Mouse (Mus musculus) intestine, embryonic 15.5 days (tissue): ENCODE measurements around the gene Gdpd5. TPM values are rescaled to one million over a fixed set of nuclear protein-coding genes. Genes with fewer than 3 reads are reported as not detected.
A peak's percentile ranks its signal among the peaks of the same experiment; 100 is the strongest.

ENCODE experiments used
- ATAC-seq: fragments of 200-750 bp; cut with Nextera tagmentation; 2 replicates; pipeline ENCODE4 v1.8.0; 2017; ENCODE audit warnings: moderate TSS enrichment, moderate library complexity
- H3K27ac ChIP-seq: fragments of 300-500 bp; sonication (generic); 2 replicates; pipeline ENCODE4 v1.5.1; 2015; ENCODE audit warnings: mild to moderate bottlenecking, inconsistent platforms
- H3K27me3 ChIP-seq: fragments of 300-500 bp; sonication (generic); replicated peaks from 2 replicates; pipeline ENCODE4 v1.6.1; 2015; ENCODE audit warnings: inconsistent platforms
- H3K36me3 ChIP-seq: fragments of 300-500 bp; sonication (generic); 2 replicates; pipeline ENCODE4 v1.6.1; 2015; ENCODE audit warnings: inconsistent platforms
- H3K4me1 ChIP-seq: fragments of 300-500 bp; sonication (generic); replicated peaks from 2 replicates; pipeline ENCODE4 v1.6.1; 2015; ENCODE audit warnings: inconsistent platforms
- H3K4me2 ChIP-seq: fragments of 300-500 bp; sonication (generic); replicated peaks from 2 replicates; pipeline ENCODE4 v1.6.1; 2015; ENCODE audit warnings: mild to moderate bottlenecking, inconsistent platforms
- H3K4me3 ChIP-seq: fragments of 300-500 bp; sonication (generic); replicated peaks from 2 replicates; pipeline ENCODE4 v1.5.1; 2015; ENCODE audit warnings: inconsistent platforms
- H3K9ac ChIP-seq: fragments of 300-500 bp; sonication (generic); 2 replicates; pipeline ENCODE4 v1.6.1; 2015; ENCODE audit warnings: inconsistent platforms
- H3K9me3 ChIP-seq: fragments of 300-500 bp; sonication (generic); 2 replicates; pipeline ENCODE4 v1.6.1; 2016; ENCODE audit warnings: inconsistent platforms
- WGBS: fragments of 180-500 bp; shearing (Covaris S2); methylation state at CpG from one replicate; pipeline ENCODE4 v1.1.7; 2015; 5-methylcytosine and 5-hydroxymethylcytosine counted together
- polyA plus RNA-seq: library from polyadenylated mRNA; unstranded; fragments of >200 nt; fragmentation: Nextera tagmentation; extraction: Ambion mirVana; gene quantifications from 2 replicates; pipeline ENCODE4 v1.2.1, GENCODE M21; 2015

Gdpd5 gene
- polyA plus RNA-seq, 1 experiment from 2014 or later = 15.4 TPM

GRCm38 (mm10) chr7:99415045-99415444, 33.8 kb downstream of the Gdpd5 start:
- ATAC-seq = no peak
- Histone ChIP-seq H3K9me3 (no peaks in the 10 kb centered on the region), H3K4me1 (peaks cover 5% of the 10 kb centered on the region; the same call in 1 of the 2 replicates), H3K9ac (no peak overlapping the region), H3K27ac (no peak overlapping the region), H3K36me3 (no peaks in the 10 kb centered on the region), H3K4me3 (no peak overlapping the region), H3K4me2 (no peak overlapping the region), H3K27me3 (no peaks in the 10 kb centered on the region)
- WGBS = 72% methylated on average over 4 of the region's 4 CpGs

GRCm38 (mm10) chr7:99419311-99419710, 38.1 kb downstream of the Gdpd5 start:
- Histone ChIP-seq H3K4me2 (no peak overlapping the region), H3K9ac (no peak overlapping the region), H3K4me3 (no peak overlapping the region), H3K9me3 (no peaks in the 10 kb centered on the region), H3K27me3 (no peaks in the 10 kb centered on the region), H3K4me1 (peaks cover 12% of the 10 kb centered on the region; the same call in 1 of the 2 replicates), H3K27ac (no peak overlapping the region), H3K36me3 (no peaks in the 10 kb centered on the region)
- no peak for ATAC-seq
- WGBS = 75% methylated on average over 3 of the region's 3 CpGs

- ATAC-seq = peak; percentile 87
- Histone ChIP-seq H3K27ac (peak overlapping the region; percentile 77), H3K9ac (no peak overlapping the region), H3K27me3 (no peaks in the 10 kb centered on the region), H3K4me1 (peaks cover 20% of the 10 kb centered on the region), H3K4me2 (0 out of 2 replicates have a peak overlapping the region, but pooled peaks have one; percentile 17), H3K4me3 (no peak overlapping the region), H3K9me3 (no peaks in the 10 kb centered on the region), H3K36me3 (no peaks in the 10 kb centered on the region)
- 61% methylated on average over 6 of the region's 6 CpGs for WGBS
Observed at GRCm38 (mm10) chr7:99421006-99421405, 39.8 kb downstream of the Gdpd5 start.

GRCm38 (mm10) chr7:99424538-99425155, 43.4 kb downstream of the Gdpd5 start:
- peak overlapping the region; percentile 58 for H3K27ac ChIP-seq

DNA sequence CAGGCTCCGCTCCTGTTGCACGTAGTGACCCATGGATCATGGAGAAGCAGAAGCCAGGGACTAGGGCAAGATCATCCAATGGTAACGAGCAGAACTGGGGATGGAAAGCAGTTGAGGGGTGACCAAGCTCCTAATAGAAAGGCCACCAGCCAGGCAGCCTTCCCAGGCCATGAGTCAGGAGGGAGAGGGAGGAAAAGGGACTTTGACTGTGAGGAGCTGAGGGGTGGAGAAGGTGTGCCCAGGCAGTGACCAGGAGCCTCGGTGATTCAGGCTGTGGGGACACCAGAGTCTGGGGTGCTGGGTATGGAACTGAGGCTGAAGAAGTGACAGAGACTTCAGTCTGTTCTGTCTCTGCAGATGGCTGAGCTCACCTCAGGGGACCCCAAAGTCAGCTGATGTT, 44.5 kb downstream of the Gdpd5 start:
- no peak overlapping the region for H3K4me3 ChIP-seq
- WGBS = 84% methylated on average over 4 of the region's 4 CpGs
- ATAC-seq = no peak
- no peaks in the 10 kb centered on the region for H3K27me3 ChIP-seq
- H3K36me3 ChIP-seq = no peaks in the 10 kb centered on the region
- no peak overlapping the region for H3K4me2 ChIP-seq
- no peak overlapping the region for H3K27ac ChIP-seq
- no peak overlapping the region for H3K9ac ChIP-seq
- peaks cover 20% of the 10 kb centered on the region for H3K4me1 ChIP-seq
- no peaks in the 10 kb centered on the region for H3K9me3 ChIP-seq

More at GRCm38 (mm10) chr7:99424538-99425155, 43.4 kb downstream of the Gdpd5 start:
- no peak overlapping the region for H3K9ac ChIP-seq
- H3K4me1 ChIP-seq = peaks cover 23% of the 10 kb centered on the region
- H3K27me3 ChIP-seq = no peaks in the 10 kb centered on the region
- no peaks in the 10 kb centered on the region for H3K9me3 ChIP-seq
- no peak overlapping the region for H3K4me2 ChIP-seq
- 22% methylated on average over 8 of the region's 8 CpGs for WGBS
- H3K4me3 ChIP-seq = no peak overlapping the region
- no peaks in the 10 kb centered on the region for H3K36me3 ChIP-seq
- ATAC-seq = peak; percentile 41

DNA sequence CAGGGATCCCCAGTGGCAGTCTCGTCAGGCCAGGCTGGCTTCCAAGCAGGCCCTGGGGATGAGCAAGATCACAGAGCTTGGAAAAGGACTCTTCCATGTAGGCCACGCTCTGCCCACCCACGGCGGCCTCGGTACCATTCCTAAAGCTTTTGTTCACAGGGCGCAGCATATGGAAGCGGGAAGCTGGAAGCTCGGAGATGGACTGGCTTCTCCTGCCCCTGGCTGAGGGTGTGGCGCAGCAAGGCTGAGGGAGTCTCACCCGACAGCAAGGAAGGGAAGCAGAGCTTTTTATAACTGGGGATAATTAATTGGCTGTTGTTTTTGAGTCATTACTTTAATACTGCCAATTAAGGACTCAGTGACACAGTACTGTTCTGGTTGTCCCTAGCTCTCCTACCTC, 45.8 kb downstream of the Gdpd5 start:
- 75% methylated on average over 10 of the region's 10 CpGs for WGBS
- Histone ChIP-seq H3K36me3 (no peaks in the 10 kb centered on the region), H3K4me2 (no peak overlapping the region), H3K4me3 (no peak overlapping the region), H3K9ac (no peak overlapping the region), H3K9me3 (no peaks in the 10 kb centered on the region), H3K27me3 (no peaks in the 10 kb centered on the region), H3K4me1 (peaks cover 18% of the 10 kb centered on the region), H3K27ac (no peak overlapping the region)
- no peak for ATAC-seq

GRCm38 (mm10) chr7:99427987-99428386, 46.8 kb downstream of the Gdpd5 start:
- no peaks in the 10 kb centered on the region for H3K36me3 ChIP-seq
- H3K4me3 ChIP-seq = no peak overlapping the region
- H3K9me3 ChIP-seq = no peaks in the 10 kb centered on the region
- H3K27me3 ChIP-seq = no peaks in the 10 kb centered on the region
- H3K9ac ChIP-seq = no peak overlapping the region
- peaks cover 23% of the 10 kb centered on the region for H3K4me1 ChIP-seq
- no peak overlapping the region for H3K4me2 ChIP-seq
- no peak overlapping the region for H3K27ac ChIP-seq
- 93% methylated on average over 3 of the region's 3 CpGs for WGBS
- ATAC-seq = no peak

DNA sequence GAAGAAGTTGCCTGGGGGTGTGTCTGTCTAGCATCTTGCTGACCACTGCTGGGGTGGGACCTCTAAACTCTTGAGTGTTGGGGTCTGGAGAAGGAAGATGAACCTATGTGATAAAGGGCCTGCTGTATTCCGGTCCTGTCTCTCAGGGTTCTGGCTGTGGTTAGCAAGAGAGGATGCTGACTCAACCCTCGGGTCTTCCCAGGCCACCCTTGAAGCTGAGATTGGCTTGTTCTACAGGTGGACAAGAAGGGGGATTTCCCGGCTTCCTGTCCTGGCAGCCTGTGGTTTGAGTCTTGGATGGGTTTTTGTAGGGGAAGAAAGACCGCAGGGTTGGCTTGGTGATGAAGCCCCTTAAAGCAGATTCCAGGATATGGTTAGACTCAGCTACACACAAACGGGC, 47.6 kb downstream of the Gdpd5 start:
- 79% methylated on average over 5 of the region's 5 CpGs for WGBS
- no peak for ATAC-seq
- Histone ChIP-seq H3K9ac (no peak overlapping the region), H3K4me3 (no peak overlapping the region), H3K27me3 (no peaks in the 10 kb centered on the region), H3K27ac (no peak overlapping the region), H3K4me2 (no peak overlapping the region), H3K9me3 (no peaks in the 10 kb centered on the region), H3K4me1 (peaks cover 25% of the 10 kb centered on the region), H3K36me3 (no peaks in the 10 kb centered on the region)

DNA sequence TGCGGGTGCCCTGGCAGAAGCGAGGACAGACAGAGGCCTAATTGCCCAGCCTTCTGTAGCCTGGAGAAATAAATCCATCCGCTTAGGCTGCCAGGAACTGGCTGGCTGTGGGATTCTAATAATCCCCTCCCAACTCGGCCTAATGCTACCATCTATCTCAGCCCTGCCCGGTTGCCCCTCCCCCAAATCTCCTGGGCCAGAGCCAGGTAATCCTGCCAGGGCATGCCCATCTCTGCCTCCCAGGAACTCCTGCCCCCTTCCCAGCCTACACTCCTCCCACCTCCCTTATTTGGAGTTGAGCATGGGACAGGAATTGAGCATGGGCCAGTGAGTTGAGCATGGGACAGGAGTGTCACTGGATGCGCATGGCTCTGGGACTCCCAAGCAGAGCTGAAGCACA, 48.6 kb downstream of the Gdpd5 start:
- H3K27ac ChIP-seq = no peak overlapping the region
- no peak overlapping the region for H3K9ac ChIP-seq
- no peaks in the 10 kb centered on the region for H3K9me3 ChIP-seq
- 51% methylated on average over 6 of the region's 6 CpGs for WGBS
- no peaks in the 10 kb centered on the region for H3K27me3 ChIP-seq
- no peak overlapping the region for H3K4me3 ChIP-seq
- no peaks in the 10 kb centered on the region for H3K36me3 ChIP-seq
- no peak for ATAC-seq
- no peak overlapping the region for H3K4me2 ChIP-seq
- H3K4me1 ChIP-seq = peaks cover 17% of the 10 kb centered on the region

DNA sequence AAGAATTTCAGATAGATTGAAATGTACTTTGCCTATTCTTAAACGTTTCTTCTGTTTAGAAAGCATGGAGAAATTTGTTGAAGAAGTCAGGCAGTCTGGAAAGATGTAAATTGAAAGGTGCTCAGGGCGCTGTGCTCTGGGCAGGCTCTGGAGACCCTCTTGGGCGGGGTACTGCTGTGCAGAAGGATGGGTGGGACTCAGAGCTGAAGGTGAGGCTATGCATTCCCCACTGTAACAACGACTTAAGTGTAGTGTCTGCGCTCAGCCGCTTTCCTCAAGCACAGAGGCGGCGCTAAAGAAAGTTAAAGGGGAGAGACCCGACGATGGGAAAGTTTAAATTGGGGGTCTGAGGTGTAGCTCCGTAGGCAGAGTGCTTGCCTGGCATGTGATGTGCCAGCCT, 49.0 kb downstream of the Gdpd5 start:
- Histone ChIP-seq H3K4me1 (peaks cover 18% of the 10 kb centered on the region), H3K4me3 (no peak overlapping the region), H3K4me2 (no peak overlapping the region), H3K27me3 (no peaks in the 10 kb centered on the region), H3K9ac (no peak overlapping the region), H3K9me3 (no peaks in the 10 kb centered on the region), H3K27ac (no peak overlapping the region), H3K36me3 (no peaks in the 10 kb centered on the region)
- WGBS = 71% methylated on average over 11 of the region's 11 CpGs
- no peak for ATAC-seq

- peaks cover 26% of the 10 kb centered on the region for H3K4me1 ChIP-seq
- H3K27ac ChIP-seq = no peak overlapping the region
- no peaks in the 10 kb centered on the region for H3K9me3 ChIP-seq
- ATAC-seq = no peak
- no peaks in the 10 kb centered on the region for H3K27me3 ChIP-seq
- no peak overlapping the region for H3K9ac ChIP-seq
- no peaks in the 10 kb centered on the region for H3K36me3 ChIP-seq
- 67% methylated on average over 14 of the region's 14 CpGs for WGBS
- no peak overlapping the region for H3K4me3 ChIP-seq
- H3K4me2 ChIP-seq = no peak overlapping the region
Observed at GRCm38 (mm10) chr7:99432248-99432647, 51.0 kb downstream of the Gdpd5 start.

- Histone ChIP-seq H3K4me2 (no peak overlapping the region), H3K27ac (no peak overlapping the region), H3K36me3 (no peaks in the 10 kb centered on the region), H3K4me3 (no peak overlapping the region), H3K9ac (no peak overlapping the region), H3K4me1 (peaks cover 27% of the 10 kb centered on the region), H3K27me3 (no peaks in the 10 kb centered on the region), H3K9me3 (no peaks in the 10 kb centered on the region)
- no peak for ATAC-seq
- 80% methylated on average over 6 of the region's 6 CpGs for WGBS
Observed at GRCm38 (mm10) chr7:99432863-99433262, 51.6 kb downstream of the Gdpd5 start.

DNA sequence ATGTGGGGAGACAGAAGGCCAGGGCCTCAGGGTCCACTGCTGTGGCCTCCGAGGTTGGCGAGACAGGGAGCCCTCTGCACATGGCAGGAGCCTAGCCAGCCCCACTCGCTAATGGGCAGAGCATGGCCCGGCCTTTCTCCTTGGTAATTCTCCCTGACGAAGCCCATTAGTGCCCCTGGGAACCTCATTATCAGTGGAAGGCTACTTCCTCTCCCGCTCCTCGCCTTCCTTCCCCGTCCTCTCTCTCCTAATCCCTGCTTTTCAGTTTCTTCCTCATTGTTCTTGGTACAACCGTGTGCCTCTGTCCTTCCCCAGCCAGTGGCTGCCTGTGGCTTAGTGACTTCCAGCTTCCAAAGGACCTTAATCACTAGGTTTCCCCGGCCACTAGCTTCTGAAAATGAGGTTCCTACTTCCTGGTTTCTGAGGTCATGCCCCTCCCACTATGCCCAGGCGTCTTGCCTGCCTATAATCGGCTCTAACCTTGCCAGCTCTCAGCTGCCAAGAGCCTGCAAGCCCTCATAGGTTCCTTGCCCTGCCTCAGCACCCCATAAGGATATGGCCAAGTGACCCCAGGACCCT, 53.5 kb downstream of the Gdpd5 start:
- WGBS = 48% methylated on average over 12 of the region's 12 CpGs
- Histone ChIP-seq H3K9ac (no peak overlapping the region), H3K27ac (peak overlapping the region; percentile 37; the same call in 1 of the 2 replicates), H3K36me3 (no peaks in the 10 kb centered on the region), H3K4me2 (no peak overlapping the region), H3K9me3 (no peaks in the 10 kb centered on the region), H3K4me1 (peaks cover 23% of the 10 kb centered on the region), H3K27me3 (no peaks in the 10 kb centered on the region), H3K4me3 (no peak overlapping the region)
- peak; percentile 64 for ATAC-seq
